Mouse (Mus musculus) MEL (cell line): ENCODE measurements around the gene Tmem203.

Source experiments
- POLR2AphosphoS5 ChIP-seq: IDR thresholded peaks from 2 replicates; pipeline ENCODE4 v1.6.1; 2012; ENCODE audit warnings: low read depth, borderline replicate concordance, mild to moderate bottlenecking, inconsistent platforms, low read length, moderate library complexity, mixed read lengths
- USF2 ChIP-seq, 2 experiments: IDR thresholded peaks; 2 replicates each; pipeline ENCODE4 v1.6.1; 2011 to 2012; ENCODE audit warnings: improper control_type of control experiment in 2 of 2, low read length in 2 of 2, borderline replicate concordance in 1 of 2, inconsistent platforms in 1 of 2, low read depth in 1 of 2, mild to moderate bottlenecking in 1 of 2; ENCODE audit not compliant: insufficient read depth in 1 of 2

GRCm38 (mm10) chr2:25238106-25238505 is 17.1 kb upstream of the Tmem203 start:
- no peak for TF ChIP-seq USF2 (IDR thresholded peaks at IDR 0.05; ENCODE audit: borderline replicate concordance in 1 of 2, insufficient read depth in 1 of 2, low read depth in 1 of 2, low read length in 2 of 2)
- no peak for TF ChIP-seq POLR2AphosphoS5
